Mouse (Mus musculus): ENCODE measurements around the gene Col8a2.
A peak's percentile ranks its signal among the peaks of the same experiment; 100 is the strongest.

Col8a2 gene

DNA sequence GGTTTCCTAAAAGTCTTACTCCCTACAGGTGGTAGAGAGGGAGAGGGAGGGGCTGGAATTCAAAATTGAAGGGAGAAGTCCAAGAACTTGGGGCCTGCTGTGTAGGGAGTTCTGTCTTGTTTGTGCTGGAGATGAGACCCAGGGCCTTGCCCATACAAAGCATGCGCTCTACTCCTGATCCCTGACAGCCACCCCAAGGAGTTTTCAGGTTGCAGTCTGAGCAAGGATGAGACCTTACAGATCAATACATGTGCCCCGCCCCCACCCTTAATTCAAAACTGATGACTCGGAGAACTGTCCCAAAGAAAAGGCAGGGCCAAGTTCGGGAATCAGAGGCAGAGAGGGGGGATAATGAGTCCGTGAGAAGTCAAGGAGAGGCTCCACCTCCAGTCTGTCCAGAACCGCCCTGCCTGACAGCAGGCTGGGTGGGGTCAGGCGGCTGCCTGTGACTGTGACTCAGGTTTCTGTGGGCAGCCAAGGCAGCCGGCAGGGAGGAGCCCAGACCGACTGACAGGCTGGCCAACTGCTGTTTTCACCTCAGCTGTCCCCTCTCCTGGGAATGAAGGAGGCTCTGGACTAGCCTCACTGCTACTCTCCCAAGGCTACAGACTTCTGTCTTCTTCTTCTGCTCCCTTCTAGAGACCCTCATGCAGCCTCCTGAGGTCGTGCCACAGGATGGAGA lies 25.9 kb upstream of the Col8a2 start:
- DNase-seq (ENCODE audit: low read depth, low spot score) = peak; percentile 75

DNA sequence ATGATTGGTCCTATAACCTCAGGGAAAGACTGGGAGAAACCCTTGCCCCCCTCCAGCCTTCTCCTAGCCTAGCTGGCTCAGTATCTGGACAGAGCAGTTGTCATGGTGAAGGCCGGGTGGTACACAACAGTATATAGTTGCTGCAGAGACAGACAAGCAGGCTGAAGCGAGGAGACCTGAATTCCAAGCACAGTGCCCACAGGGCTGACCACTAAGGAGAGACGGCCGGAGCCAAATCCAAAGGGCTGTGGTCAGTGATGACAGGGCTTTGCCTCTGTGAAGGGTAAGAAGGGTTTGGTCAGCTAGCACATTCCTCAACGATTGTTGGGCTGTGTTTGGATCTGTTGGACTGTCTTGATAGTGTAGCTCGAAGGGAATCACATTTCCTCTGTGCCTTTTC lies 25.3 kb upstream of the Col8a2 start:
- DNase-seq (ENCODE audit: low read depth, low spot score) = no peak

DNA sequence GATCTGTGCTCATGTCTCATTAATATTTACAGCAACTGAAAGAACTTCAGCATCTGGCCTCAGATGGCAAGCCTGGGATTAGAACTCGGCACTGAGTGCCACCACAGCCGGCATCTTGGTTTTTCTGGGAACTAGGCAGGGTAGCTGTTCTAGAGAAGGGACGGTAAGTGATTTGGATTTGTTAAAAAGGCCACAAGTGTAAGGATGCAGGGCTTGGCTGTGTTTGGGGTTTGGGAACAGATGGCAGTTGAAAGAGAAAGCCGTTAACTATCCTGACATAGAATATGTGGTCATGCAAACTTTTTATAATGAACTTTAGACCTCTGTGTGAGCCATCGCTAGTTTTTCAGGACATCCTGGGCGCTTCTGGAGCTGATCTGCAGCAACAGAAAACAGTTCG lies 24.9 kb upstream of the Col8a2 start:
- no peak for DNase-seq (ENCODE audit: low read depth, low spot score)

DNA sequence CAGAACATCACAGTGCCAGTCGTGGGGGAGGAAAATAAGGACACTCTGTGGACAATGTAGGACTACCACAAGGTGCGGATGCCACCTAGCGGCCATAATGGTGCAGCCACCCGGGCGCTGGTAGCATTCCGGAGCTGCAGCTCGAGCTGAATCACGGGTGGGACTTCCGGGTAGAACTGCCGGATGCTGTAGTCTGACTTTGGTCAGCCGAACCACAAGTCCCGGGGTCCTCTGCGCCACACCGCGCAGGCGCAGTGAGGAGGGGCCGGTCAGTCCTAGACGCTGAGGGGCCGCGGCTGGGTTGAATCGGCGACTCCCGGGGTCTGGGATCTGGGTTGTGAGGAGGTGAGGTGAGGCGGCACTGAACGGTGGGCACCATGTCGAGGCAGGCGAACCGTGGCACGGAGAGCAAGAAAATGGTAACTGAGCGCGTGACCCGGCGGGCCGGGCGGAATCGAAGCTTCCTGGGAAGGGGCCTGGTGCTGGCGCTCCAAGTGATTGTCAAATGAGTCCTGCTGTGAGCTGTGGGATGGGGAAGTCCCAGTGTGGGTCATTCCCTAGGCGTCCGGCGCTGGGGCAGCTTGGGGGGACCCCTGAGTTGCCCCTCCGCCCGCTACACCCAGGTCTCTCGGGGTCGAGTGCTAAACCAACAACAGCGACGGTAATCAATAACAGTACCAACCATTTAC lies 24.3 kb upstream of the Col8a2 start, which contains the start of gene Trappc3:
Gene Trappc3, plus strand, starts transcription at position 207 of the 689 bp plus-strand sequence.
- DNase-seq (ENCODE audit: low read depth, low spot score) = peak; percentile 93

DNA sequence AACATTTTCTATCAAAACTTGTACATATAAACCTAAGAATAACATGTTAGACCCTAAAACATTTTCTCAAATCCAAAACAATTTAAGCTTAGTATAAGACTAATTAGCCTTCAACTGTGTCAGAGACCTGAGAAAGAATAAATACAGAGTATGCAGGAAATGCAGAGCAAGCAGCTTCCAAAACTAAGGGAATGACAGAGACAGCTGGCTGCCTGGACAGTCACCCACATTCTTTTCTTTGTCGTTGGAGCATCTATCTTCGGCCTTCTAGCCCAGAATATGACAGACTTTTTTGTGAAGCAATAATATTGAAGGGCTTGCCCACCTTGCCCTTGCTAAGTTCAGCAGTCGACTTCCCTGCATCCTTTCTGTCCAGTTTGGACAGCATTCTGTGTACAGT lies 17.3 kb upstream of the Col8a2 start:
- no peak for DNase-seq (ENCODE audit: low read depth, low spot score)

DNA sequence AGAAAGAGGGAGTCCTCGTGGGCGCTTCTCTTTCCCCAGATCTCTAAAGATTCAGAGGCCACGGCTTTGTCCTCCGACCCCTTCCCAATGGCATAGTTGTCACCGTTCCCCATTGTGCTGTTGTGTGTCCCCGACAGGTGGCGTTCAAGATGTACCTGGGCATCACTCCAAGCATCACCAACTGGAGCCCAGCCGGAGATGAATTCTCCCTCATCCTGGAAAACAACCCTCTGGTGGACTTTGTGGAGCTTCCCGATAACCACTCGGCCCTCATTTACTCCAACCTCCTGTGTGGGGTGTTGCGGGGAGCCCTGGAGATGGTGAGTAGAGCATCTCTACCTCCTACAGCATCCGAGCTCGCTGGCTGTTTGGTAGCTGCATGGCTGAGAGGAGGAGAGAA lies 12.8 kb upstream of the Col8a2 start:
- DNase-seq (ENCODE audit: low read depth, low spot score) = no peak

DNA sequence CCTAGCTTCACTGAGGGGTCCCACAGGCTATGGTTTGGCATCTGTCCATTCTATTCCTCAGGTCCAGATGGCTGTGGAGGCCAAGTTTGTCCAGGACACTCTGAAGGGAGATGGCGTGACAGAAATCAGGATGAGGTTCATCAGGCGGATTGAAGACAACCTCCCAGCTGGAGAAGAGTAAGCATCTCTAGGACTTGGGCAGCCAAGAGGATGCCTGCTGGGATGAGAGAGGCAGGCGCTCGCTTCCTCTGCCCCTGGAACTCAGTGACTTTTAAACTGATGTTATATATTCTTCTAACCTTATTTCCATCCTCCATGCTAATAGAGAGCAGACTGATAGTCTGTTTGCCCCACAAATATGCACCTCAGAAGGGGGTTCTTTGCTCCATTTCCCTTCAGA lies 11.5 kb upstream of the Col8a2 start:
- DNase-seq (ENCODE audit: low read depth, low spot score) = no peak

DNA sequence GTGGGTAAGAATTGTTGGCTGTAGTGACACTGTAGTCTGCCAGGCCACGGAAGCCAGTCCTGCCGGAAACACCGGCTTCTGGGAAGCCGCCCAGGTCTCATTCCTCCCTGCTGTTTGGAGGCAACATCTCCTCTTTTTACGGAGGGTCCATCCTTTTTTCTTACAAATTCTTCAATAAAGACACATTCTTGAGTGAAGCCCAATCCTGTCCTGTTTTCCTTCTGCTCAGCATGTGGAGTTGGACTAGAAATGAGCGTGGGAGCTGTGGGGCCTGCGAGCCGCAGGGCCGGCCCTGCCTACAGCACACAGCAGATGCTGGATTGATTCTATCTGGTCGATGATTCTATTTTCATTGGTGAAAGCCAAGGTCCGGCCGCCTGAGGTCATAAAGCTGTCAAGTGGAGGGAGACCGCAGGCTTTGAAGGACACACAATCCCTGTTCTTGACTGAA lies 10.9 kb upstream of the Col8a2 start:
- no peak for DNase-seq (ENCODE audit: low read depth, low spot score)

DNA sequence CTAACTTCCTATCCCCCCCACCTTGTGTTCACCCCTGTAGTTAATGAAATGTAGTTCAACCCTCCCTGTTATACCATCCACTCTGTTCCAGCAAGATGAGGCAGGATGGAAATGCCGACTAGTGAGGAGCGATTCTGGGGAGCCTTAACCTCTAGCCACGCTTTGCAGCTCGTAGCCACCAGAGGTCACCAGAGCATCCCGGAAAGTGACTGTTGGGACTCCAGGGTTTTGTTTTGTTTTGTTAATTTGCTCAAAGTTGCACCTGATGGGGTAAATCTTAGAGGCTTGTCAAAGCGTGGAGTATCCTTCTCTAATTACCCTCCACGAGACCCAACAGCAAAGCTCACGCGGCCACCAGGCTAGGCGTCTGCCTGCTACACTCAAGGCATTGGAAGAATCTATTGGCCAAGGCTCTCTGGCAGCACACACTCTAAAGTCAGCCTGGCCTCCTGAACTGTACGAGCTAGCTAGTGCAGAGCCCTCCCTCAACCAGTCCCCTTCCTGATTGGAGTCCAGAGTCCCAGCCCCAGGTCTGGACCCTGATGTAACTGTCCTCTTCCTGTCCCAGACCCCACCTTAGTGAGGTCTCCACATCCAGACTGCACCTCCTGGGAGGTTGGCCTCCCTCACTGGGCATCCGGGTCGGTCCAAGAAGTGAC lies 8.6 kb upstream of the Col8a2 start:
- DNase-seq (ENCODE audit: low read depth, low spot score) = no peak

DNA sequence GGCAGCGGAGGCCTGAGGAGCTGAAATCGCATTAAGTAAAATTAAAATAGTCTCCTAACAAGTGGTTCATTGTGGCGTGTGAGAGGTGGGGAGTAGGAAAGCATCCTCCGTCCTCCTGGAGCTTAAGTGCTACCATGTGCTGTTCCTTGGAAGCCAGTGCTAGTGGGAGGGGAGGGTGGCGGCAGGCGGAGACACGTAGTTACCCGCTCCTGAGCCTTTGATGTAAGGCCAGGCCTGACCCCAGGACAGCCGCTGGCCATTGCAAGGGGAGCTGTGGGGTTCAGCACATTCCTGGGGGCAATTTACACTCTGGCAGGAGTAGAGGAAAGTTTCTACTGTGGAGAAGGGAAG lies 8.1 kb upstream of the Col8a2 start:
- DNase-seq (ENCODE audit: low read depth, low spot score) = no peak

DNA sequence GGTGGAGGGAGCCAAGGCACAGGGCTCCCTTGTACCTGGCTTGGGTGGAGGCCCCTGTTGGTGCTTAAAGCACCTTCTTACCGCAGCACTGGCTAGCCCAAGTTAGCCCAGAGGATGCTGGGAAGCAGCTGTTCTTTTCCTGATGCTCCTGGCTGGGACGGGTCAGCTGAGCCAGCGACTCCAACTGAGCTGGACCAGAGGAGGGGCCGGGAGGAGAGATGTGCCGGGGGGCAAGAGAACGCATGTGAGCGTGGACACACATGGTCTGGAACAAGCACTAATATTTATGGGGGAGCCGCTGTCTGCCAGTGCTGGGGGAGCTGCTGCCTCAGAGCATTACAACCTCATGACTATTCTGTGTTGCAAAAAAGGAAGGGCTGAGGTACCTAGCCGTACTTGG lies 7.6 kb upstream of the Col8a2 start:
- no peak for DNase-seq (ENCODE audit: low read depth, low spot score)

DNA sequence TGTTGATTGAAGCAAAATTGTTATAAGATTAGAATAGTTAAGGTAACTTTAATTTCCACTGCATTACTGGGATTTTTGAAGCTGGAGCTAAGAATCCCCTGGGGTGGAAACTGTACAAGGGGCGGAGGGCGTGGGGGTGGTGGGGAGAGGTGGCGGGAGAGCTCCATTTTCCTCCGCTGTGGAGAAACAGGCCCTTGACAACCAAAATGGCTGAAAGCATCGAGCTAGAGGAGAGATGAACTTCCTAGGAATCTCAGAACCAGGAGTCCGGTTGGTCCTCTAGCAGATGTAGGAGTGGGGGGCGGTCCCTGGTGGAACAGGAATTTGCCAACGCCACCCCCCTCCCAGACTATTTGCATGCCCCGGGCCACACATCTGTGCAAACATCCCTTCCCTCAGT lies 4.9 kb upstream of the Col8a2 start:
- DNase-seq (ENCODE audit: low read depth, low spot score) = no peak

DNA sequence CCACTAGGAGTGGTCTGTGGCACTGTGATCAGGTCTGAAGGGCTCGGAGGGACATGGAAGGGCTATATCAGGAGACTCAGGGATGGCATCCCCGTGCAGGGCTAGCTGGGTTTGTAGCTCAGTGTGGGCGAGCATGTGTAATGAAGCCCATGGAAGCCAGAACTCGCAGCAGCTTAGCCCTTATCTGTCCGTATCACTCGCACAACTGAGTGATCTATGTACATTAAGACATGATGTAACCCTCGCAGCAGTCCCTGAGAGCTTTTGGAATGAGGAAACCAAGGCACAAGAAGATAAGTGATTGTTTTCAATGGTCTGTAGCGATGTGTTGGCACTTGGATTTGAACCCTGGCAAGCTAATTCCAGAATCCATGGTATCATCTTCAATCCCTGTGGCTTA lies 3.0 kb upstream of the Col8a2 start:
- no peak for DNase-seq (ENCODE audit: low read depth, low spot score)

DNA sequence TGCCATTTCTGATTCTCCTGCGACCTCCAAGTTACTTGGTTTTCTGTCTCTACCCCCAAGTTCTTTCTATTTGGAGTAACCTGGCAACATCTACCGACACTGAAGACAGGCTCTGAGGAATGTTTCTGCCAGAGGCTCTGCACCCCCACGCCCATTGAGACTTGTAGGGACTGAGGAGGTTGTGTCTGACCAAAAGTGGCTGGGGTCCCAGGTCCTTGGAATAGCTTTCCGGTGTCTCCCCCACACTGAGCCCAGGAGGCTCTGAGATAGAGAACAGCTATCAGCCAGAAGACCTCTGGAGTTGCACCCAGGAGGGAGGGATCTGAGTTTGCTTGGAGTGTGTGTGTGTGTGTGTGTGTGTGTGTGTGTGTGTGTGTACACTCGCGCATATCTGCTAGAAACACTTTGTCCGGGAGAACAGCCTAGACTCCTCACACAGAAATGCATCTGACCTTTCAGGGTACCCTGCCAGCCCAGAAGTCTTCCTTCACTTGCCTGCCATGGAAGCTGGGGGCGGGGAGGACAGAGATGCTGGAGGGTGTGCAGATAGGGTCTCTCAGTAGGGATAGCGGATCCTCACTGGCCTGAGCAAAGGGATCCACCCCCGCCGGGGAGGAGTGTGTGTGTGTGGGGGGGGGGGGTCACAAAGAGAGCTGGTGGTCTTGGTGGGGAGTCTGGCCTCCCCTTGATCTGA lies 856 bp downstream of the Col8a2 start:
- DNase-seq (ENCODE audit: low read depth, low spot score) = no peak

DNA sequence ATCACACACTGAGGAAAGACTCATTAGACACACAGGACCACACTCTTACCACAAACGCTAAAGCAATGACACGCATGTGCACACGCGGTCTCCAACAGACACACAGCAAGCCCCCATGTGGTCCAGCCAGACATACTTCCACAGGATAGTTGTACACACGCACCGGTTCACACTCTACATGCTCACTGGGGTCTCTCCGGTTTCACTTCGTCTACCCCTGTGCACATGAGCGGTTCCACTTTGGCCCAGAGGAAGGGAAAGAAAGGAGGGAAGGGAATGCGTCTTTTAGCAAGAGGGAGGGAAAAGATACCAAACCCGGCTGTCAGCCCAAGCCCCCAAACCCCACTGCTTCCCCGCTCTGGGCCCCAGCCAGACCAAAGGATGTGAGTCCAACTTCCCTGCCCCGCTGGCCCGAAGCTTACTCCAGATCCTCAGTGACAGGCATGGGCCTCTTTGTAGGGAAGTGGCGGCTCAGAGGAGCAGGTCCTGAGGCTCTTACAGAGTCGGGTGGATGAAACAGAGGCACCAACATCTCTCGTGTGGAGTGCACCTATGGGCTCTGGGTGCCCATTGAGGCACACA lies 1.6 kb downstream of the Col8a2 start:
- no peak for DNase-seq (ENCODE audit: low read depth, low spot score)

DNA sequence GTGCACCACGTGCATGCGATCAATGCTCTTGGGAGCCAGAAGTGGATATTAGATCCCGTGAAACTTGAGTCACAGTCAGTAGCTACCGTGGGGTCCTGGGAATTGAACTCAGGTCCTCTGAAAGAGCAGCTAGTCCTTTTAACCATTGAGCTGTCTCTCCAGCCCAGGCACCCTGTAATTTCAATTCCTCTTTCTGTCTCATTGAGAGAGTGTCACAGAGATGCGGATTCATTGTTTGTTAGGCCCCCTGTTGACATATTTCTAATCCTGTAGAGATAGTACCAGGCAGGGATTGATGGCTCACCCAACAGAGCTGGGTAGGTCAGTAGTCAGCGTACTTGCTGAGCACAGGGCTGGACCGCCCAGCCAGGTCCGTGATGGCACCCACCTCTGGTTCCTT lies 3.7 kb downstream of the Col8a2 start:
- no peak for DNase-seq (ENCODE audit: low read depth, low spot score)

DNA sequence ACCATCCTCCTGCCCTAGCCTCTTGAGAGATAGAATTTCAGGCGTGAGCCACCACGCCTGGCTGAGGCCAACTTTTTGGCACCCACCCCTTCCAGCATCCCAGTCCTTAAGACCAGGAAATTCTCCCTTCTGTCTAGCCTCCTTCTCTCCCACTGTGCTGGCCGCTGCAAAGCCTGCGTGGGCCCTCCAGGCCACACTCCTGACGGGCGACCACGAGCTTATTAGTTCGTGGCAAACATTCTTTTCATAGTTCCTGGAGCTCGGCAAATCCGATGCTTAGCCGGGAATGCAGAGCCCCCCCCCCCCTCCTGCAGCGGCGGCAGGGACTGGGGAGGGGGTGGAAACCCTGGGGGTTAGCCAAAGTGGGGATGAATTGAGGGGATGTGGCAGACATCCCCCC lies 4.6 kb downstream of the Col8a2 start:
- DNase-seq (ENCODE audit: low read depth, low spot score) = no peak

DNA sequence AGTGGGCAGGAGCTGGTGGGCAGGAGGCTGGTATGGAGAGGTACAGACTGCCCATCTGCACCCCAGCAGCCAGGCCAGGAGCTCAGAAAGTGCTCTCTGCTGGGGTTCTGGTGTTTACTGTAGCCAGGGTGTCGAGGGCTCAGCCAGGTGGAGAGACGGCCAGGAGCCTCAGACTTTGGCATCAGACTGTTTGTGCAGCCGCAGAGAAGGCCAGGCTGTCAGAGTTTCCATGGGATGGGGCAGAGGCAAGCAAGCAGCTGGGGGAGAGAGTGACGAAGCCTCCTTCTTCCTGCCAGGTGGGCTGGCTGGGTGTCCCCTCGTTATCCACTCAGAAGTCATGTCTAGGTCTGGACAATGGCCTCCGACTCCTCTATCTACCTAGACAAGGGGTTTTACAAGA lies 8.6 kb downstream of the Col8a2 start:
- no peak for DNase-seq (ENCODE audit: low read depth, low spot score)

DNA sequence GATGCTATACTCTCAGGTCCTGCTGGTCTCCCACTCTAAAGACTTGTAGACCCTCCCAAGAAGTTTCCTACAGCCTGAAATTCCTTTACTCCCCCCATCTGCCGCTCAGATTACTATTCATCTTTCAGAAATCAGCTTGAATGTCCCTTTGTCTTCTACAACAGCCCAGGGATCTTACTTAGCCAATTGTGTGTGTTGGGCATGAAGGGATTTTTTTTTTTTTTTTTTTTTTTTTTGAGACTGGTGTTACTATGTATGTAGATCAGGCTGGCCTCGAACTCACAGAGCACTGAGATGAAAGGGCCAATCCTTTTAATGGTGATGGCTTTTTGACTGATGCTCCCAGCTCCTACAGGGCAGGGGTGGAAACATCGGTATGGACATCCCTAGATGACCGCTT lies 9.3 kb downstream of the Col8a2 start:
- DNase-seq (ENCODE audit: low read depth, low spot score) = no peak

DNA sequence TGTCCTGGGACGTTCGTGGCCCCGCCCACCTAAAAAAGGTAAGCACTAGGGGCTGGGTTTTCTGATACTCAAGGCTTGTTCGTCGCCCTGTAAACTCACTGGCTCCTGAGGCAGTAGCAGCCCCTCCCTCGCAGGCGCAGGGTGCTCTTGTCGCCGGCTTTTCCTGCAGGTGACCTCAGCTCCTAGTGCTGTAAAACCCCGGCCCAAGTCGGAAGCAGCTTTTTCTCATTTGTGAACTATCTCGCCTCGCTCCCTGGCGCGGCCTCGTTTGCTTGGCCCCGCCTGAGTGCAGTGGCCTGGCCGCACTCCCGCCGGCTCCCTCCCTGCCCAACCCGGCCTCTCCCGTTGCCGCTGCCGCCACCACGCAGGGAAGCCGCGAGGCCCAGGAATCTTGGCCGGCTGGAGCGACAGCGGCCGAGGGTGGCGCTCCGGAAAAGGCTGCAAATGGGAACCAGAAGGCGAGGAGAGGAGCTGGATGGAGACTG lies 10.1 kb downstream of the Col8a2 start:
- DNase-seq (ENCODE audit: low read depth, low spot score) = no peak

DNA sequence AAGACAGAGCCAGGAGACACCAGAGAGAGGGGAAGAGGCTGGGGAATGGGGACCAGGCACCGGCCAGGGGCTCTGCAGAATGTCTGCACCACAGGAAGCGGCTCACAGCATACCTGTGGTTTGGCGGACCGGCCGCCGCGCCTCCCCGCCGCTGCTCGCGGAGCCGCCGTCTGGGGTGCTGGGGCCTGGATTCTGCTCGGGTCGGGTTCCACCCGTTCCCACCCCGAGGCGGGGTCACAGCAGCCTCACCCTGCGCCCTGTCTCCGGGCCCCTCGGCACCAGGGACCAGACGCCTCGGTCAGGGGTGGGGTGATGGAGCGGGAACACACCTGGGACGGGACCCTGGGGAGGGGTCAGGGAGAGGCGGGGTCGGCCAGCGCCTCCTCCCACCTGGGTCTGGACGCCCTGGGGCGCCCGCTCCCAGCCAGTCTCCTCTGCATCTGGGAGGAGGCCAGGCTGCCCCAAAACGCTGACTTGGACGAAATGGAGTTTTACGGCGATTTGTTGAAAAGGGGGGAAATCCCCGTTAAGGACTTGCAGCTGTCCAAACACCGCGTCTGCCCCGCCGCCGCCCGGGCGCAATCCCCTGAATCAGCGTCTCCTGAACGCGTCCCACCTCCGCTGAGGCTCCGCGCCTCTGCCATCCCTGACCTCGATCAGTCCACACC lies 14.5 kb downstream of the Col8a2 start:
- DNase-seq (ENCODE audit: low read depth, low spot score) = no peak
